Mouse (Mus musculus) liver, embryonic 16.5 days (tissue): ENCODE measurements around the gene Hmgb1. TPM values are rescaled to one million over a fixed set of nuclear protein-coding genes. Genes with fewer than 3 reads are reported as not detected.
"Not testable (repeated sequence)": the region's sequence is repeated elsewhere in the genome, so short reads cannot be mapped to it uniquely, and the experiment has no call there.

Experiments used
- ATAC-seq: fragments of 200-750 bp; cut with Nextera tagmentation; 2 replicates; pipeline ENCODE4 v1.8.0; 2017; ENCODE audit warnings: low read depth, mild to moderate bottlenecking, moderate number of reproducible peaks, moderate library complexity
- H3K27ac ChIP-seq: fragments of 300-500 bp; sonication (generic); 2 replicates; pipeline ENCODE4 v1.5.1; 2014; ENCODE audit warnings: mild to moderate bottlenecking, low read length
- H3K27me3 ChIP-seq: fragments of 300-500 bp; sonication (generic); 2 replicates; pipeline ENCODE4 v1.6.1; 2014; ENCODE audit warnings: low read depth, low read length, mixed read lengths; ENCODE audit not compliant: control insufficient read depth, insufficient read depth
- H3K36me3 ChIP-seq: fragments of 300-500 bp; sonication (generic); 2 replicates; pipeline ENCODE4 v1.6.1; 2014; ENCODE audit warnings: mild to moderate bottlenecking; ENCODE audit not compliant: control insufficient read depth, insufficient read depth
- H3K4me1 ChIP-seq: fragments of 300-500 bp; sonication (generic); 2 replicates; pipeline ENCODE4 v1.6.1; 2014; ENCODE audit warnings: low read depth, low read length, mixed read lengths; ENCODE audit not compliant: control insufficient read depth
- H3K4me2 ChIP-seq: fragments of 300-500 bp; sonication (generic); 2 replicates; pipeline ENCODE4 v1.6.1; 2014; ENCODE audit warnings: low read depth, low read length, mixed read lengths
- H3K4me3 ChIP-seq: fragments of 300-500 bp; sonication (generic); 2 replicates; pipeline ENCODE4 v1.5.1; 2014; ENCODE audit warnings: low read depth, mild to moderate bottlenecking, low read length
- H3K9ac ChIP-seq: fragments of 300-500 bp; sonication (generic); 2 replicates; pipeline ENCODE4 v1.6.1; 2014; ENCODE audit warnings: low read depth, low read length
- H3K9me3 ChIP-seq: fragments of 300-500 bp; sonication (generic); replicated peaks from 2 replicates; pipeline ENCODE4 v1.6.1; 2016; ENCODE audit warnings: low read length; ENCODE audit not compliant: control insufficient read depth
- WGBS: fragments of 180-500 bp; shearing (Covaris S2); extraction: QIAGEN DNeasy Blood & Tissue Kit; methylation state at CpG from one replicate; pipeline ENCODE4 v1.1.7; 2014; ENCODE audit not compliant: insufficient replicate concordance; 5-methylcytosine and 5-hydroxymethylcytosine counted together
- polyA plus RNA-seq: library from polyadenylated mRNA; unstranded; fragments of >200 nt; fragmentation: Nextera tagmentation; extraction: Ambion mirVana; gene quantifications from 2 replicates; pipeline ENCODE4 v1.2.1, GENCODE M21; 2015

Gene Hmgb1
- polyA plus RNA-seq, 1 experiment from 2014 or later, result 379 TPM

DNA sequence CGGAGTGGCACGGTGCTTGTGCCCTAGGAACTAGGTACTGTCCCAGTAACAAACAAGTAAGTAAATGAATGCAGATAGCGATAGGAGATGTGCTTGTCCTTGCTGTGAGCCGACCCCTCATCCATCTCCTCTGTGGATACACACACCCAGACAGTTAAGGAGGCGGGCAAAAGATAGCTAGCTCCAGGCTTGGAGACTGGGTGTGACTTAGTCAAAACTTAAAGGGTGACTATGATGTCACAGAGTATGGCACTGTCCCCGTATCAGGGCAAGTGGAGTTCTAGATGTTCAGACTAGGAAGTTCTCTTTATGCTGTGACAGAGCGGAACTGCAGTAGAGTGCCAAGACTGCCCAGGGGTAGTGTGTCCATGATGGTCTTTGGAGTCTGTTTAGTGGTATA is 37.6 kb downstream of the Hmgb1 start:
- Histone ChIP-seq H3K36me3 (no peaks in the 10 kb centered on the region), H3K4me2 (no peak overlapping the region), H3K4me1 (no peaks in the 10 kb centered on the region), H3K9ac (no peak overlapping the region), H3K9me3 (no peaks in the 10 kb centered on the region), H3K27ac (no peak overlapping the region), H3K27me3 (no peaks in the 10 kb centered on the region), H3K4me3 (no peak overlapping the region)
- ATAC-seq, result no peak
- 63% methylated on average over 7 of the region's 7 CpGs for WGBS

DNA sequence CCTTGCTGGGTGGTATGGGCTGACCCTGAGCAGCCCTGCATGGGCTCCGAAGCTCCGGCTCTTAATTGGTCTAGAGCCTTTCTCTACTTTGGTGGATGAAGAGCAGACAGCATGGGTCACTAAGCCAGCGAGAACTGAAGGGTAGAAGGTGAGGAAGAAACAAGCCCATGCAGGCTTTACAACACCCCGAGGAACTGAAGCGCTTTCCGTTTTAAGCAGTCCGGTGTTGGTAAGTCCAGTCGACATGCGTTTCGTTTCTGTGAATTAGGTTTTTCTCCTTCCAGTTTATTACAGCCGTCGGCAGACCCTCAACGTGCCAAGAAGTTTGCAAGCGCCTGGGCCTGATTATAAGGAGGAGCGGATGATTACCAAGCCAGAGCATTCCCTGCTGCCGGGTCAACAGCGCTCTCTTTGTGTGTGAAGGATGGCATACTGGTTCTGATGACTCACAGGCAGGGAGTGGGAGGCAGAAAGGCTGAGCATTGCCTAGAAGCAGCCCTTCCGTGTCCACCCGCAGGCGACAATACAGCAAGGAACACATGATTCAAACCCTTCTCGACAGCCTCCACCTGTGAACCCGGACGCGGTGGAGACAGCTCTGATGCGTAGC is 40.4 kb downstream of the Hmgb1 start:
- Histone ChIP-seq H3K27ac (no peak overlapping the region), H3K9me3 (no peaks in the 10 kb centered on the region), H3K36me3 (no peaks in the 10 kb centered on the region), H3K4me3 (no peak overlapping the region), H3K4me1 (no peaks in the 10 kb centered on the region), H3K4me2 (no peak overlapping the region), H3K27me3 (no peaks in the 10 kb centered on the region), H3K9ac (no peak overlapping the region)
- WGBS, result 78% methylated on average over 25 of the region's 25 CpGs
- ATAC-seq, result no peak

DNA sequence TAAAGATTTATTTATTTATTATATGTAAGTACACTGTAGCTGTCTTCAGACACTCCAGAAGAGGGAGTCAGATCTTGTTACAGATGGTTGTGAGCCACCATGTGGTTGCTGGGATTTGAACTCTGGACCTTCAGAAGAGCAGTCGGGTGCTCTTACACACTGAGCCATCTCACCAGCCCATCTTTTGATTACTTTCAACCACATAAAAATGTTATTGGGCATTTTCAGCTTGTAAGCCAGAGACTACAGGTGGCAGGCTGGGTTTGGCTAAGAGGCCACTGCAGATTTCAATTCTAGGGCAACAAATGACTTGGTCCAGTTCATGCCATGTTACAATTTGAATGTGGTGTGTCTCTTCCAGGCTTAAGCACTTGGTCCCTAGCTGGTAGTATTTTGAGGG is 43.1 kb downstream of the Hmgb1 start:
- H3K4me2 ChIP-seq, H3K4me3 ChIP-seq, H3K27me3 ChIP-seq, H3K9ac ChIP-seq, H3K9me3 ChIP-seq, ATAC-seq, H3K36me3 ChIP-seq, H3K27ac ChIP-seq: not testable (repeated sequence)
- WGBS, result 80% methylated on average over 1 of the region's 1 CpGs
- H3K4me1 ChIP-seq, result peaks cover 10% of the 10 kb centered on the region

DNA sequence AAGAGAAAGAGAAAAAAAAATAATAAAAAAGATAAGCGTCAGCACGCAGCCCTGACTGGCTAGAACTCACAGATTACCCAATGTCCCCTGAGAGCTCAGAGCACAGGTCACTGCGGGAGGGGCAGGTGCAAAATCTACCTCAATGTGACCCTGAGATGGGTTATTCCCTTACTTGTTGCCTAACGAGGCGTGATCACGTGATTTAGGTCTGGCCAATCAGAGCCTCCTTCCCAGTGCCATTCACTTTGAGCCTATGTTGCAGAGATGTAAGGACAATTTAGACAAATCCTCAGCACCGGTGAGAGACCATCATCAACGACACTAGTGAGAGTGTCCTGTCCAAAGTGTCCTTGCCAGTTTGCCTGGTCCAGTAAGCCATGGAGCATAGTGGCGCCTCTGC is 44.0 kb downstream of the Hmgb1 start:
- H3K27me3 ChIP-seq, result no peaks in the 10 kb centered on the region
- H3K27ac ChIP-seq, result no peak overlapping the region
- H3K9me3 ChIP-seq, result no peaks in the 10 kb centered on the region
- peaks cover 17% of the 10 kb centered on the region for H3K4me1 ChIP-seq
- H3K36me3 ChIP-seq, result no peaks in the 10 kb centered on the region
- H3K9ac ChIP-seq, result no peak overlapping the region
- 62% methylated on average over 9 of the region's 9 CpGs for WGBS
- no peak overlapping the region for H3K4me3 ChIP-seq
- ATAC-seq, result no peak
- no peak overlapping the region for H3K4me2 ChIP-seq

DNA sequence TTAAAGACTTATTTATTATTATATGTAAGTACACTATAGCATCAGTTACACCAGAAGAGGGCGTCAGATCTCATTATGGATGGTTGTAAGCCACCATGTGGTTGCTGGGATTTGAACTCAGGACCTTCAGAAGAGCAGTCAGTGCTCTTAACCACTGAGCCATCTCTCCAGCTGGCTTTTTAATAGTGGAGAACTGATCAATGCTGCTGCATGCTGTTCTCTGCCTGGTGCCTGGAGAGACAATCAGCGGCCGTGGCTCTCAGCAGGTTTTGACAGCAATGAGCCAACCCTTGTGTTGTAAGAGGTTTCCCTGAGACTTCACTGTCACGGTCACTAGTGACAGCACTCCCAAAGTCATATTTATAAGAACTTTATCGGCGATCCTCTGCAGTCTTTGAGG is 46.2 kb downstream of the Hmgb1 start:
- H3K36me3 ChIP-seq, ATAC-seq, H3K9ac ChIP-seq: not testable (repeated sequence)

GRCm38 (mm10) chr5:149137447-149137846 is 46.8 kb downstream of the Hmgb1 start:
- WGBS, result 43% methylated on average over 3 of the region's 3 CpGs

More for the DNA sequence above, 46.2 kb downstream of the Hmgb1 start:
- H3K9me3 ChIP-seq, H3K27ac ChIP-seq, H3K4me2 ChIP-seq, H3K27me3 ChIP-seq, H3K4me3 ChIP-seq: not testable (repeated sequence)
- 80% methylated on average over 6 of the region's 6 CpGs for WGBS
- peaks cover 31% of the 10 kb centered on the region for H3K4me1 ChIP-seq

GRCm38 (mm10) chr5:149136933-149137365 is 47.3 kb downstream of the Hmgb1 start:
- peak; percentile 94 for ATAC-seq
- H3K27ac ChIP-seq, result peak overlapping the region; percentile 25
- H3K9ac ChIP-seq, result no peak overlapping the region
- peak overlapping the region; percentile 29; the same call in 1 of the 2 replicates for H3K4me2 ChIP-seq
- WGBS, result 40% methylated on average over 4 of the region's 4 CpGs
- peaks cover 31% of the 10 kb centered on the region for H3K4me1 ChIP-seq
- H3K36me3 ChIP-seq, result no peaks in the 10 kb centered on the region
- no peaks in the 10 kb centered on the region for H3K9me3 ChIP-seq
- H3K4me3 ChIP-seq, result no peak overlapping the region
- no peaks in the 10 kb centered on the region for H3K27me3 ChIP-seq

More at GRCm38 (mm10) chr5:149137447-149137846, 46.8 kb downstream of the Hmgb1 start:
- Histone ChIP-seq H3K9me3 (no peaks in the 10 kb centered on the region), H3K27me3 (no peaks in the 10 kb centered on the region), H3K36me3 (no peaks in the 10 kb centered on the region), H3K4me2 (0 out of 2 replicates have a peak overlapping the region, but pooled peaks have one; percentile 29), H3K4me1 (peaks cover 31% of the 10 kb centered on the region), H3K9ac (no peak overlapping the region), H3K27ac (peak overlapping the region; percentile 25; the same call in 1 of the 2 replicates), H3K4me3 (no peak overlapping the region)
- ATAC-seq, result no peak

DNA sequence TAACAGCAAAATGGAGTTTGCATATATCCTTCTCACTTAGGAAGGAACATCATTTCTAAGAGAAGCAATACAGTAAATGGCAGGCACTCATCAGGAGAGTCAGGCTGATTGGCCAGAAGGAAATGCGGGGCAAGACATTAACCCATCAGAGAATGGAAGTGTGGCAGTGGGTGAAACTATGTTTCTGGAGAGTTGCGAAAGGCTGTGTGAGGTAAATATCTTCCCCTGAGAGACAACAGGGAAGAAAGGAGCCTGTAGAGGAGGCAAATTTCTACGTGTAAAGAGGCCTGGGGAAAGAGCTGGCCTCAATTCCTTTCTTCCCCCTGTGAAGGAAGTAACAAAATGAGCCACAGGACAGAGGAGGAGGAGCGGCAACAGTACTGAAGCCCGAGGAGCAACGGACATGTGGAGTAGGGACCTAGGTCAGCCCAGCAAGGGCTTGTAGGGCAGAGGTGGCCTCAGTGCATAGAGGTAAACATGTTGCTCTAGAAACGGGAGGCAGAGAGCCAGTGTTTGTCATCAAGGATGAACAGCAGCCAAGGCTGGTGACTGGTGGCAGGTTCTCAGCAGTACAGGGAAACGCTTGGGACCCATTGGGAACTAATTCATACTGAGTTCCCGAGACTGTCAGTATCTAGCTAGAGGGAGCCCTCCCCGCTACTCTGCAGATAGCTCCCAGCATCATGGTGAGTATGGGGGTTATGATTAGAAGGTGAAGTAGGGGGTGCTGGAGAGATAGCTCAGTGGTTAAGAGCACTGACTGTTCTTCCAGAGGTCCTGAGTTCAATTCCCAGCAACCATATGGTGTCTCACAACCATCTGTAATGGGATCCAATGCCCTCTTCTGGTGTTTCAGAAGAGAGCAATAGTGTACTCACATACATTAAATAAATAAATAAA is 48.6 kb downstream of the Hmgb1 start:
- Histone ChIP-seq H3K27ac (peak overlapping the region; percentile 54), H3K27me3 (no peaks in the 10 kb centered on the region), H3K9ac (no peak overlapping the region), H3K4me2 (peak overlapping the region; percentile 41), H3K4me1 (peaks cover 31% of the 10 kb centered on the region), H3K9me3 (no peaks in the 10 kb centered on the region), H3K4me3 (no peak overlapping the region), H3K36me3 (no peaks in the 10 kb centered on the region)
- 60% methylated on average over 10 of the region's 10 CpGs for WGBS
- ATAC-seq, result no peak
